Mouse (Mus musculus) frontal cortex, postnatal 10 days (tissue): ENCODE results near the gene Poln.

Experiments used
- DNase-seq, 2 experiments: peaks; one replicate each; pipeline ENCODE4 v3.0.0; 2022; ENCODE audit warnings: low spot score in 2 of 2, mixed read lengths in 1 of 2

The Poln gene

GRCm38 (mm10) chr5:33994671-33995625 lies 174.3 kb downstream of the Poln start:
- peak in 1 of 2 experiments; percentile 62 for DNase-seq

GRCm38 (mm10) chr5:33983309-33984121 lies 185.7 kb downstream of the Poln start, which contains the start of gene Gm1673:
Gene Gm1673 (plus strand): TSS chr5:33983433.
- peak; percentile 87 to 91 for DNase-seq

GRCm38 (mm10) chr5:33982731-33983259 lies 186.5 kb downstream of the Poln start:
- DNase-seq = no peak

GRCm38 (mm10) chr5:33976267-33976666 lies 193.0 kb downstream of the Poln start:
- DNase-seq = no peak

- no peak for DNase-seq
These were observed 194.5 kb downstream of the Poln start for GRCm38 (mm10) chr5:33974736-33975135.

- no peak for DNase-seq
These were observed 209.9 kb downstream of the Poln start for GRCm38 (mm10) chr5:33959382-33959781.
